Mouse (Mus musculus): ENCODE results near the gene Esr1. TPM values are rescaled to one million over a fixed set of nuclear protein-coding genes. Genes with fewer than 3 reads are reported as not detected.
A peak's percentile ranks its signal among the peaks of the same experiment; 100 is the strongest.

The Esr1 gene
- polyA plus RNA-seq, 1 experiment from 2014 or later, result 0.67 TPM

DNA sequence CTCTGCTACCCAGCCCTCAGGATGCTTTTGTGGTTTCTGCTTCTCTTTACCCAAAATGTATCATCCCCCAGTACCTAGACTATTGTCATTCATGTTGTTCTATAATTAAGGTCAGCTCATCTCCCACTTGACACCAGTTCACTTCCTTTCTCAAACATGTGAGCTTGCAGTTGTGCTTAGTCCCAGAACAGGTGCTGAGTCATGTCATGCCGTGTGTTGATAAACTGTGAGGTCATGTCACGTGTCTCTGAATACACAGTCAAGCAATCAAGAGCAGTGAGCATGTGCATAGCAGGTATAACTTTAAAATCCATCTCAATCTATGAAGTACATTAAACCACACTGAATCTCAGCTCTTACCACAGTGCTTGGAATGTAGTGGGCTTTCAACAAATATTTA is 297.9 kb downstream of the Esr1 start:
- DNase-seq (ENCODE audit: low spot score) (no peak), ATAC-seq (ENCODE audit: insufficient number of reproducible peaks, low FRiP score, low TSS enrichment, low read depth) (no peak)
- no peak overlapping the region for H3K9ac ChIP-seq (ENCODE audit: low read length)
- H3K9me3 ChIP-seq (ENCODE audit: control insufficient read depth, low read length), result no peaks in the 10 kb centered on the region
- no peak overlapping the region for H3K27ac ChIP-seq (replicated peaks; ENCODE audit: low read depth, low read length)
- no peaks in the 10 kb centered on the region for H3K36me3 ChIP-seq (ENCODE audit: control insufficient read depth, insufficient read depth, low read length)
- WGBS, result 91% methylated on average over 2 of the region's 2 CpGs
- no peak overlapping the region for H3K4me3 ChIP-seq (ENCODE audit: low read depth, low read length)
- H3K4me1 ChIP-seq (ENCODE audit: control insufficient read depth, insufficient read depth, low read length), result no peaks in the 10 kb centered on the region
- no peak overlapping the region for H3K4me2 ChIP-seq (ENCODE audit: low read depth, severe bottlenecking)
- no peaks in the 10 kb centered on the region for H3K27me3 ChIP-seq (ENCODE audit: control insufficient read depth, insufficient read depth, low read length)

DNA sequence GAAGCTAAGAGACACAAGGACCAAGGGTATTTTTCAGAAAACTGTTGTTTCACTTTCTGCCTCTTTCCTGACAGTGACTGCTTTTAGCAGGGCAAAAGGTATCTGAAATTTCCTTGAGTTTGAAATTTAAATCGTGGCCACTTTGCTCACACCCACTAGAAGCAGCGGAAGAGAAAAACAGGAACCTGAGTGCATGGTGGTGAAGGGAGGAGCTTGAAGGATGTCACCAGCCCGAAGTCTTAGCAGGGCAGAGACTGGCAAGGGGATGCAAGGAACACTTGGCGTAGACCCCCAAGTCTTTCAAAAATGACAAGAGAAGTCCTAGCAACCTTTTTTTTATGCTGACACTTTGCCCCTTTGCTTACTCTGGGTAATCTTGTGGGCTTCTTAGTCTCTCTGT is 299.1 kb downstream of the Esr1 start:
- H3K36me3 ChIP-seq (ENCODE audit: control insufficient read depth, insufficient read depth, low read length), result no peaks in the 10 kb centered on the region
- no peak overlapping the region for H3K27ac ChIP-seq (replicated peaks; ENCODE audit: low read depth, low read length)
- no peak for ATAC-seq (ENCODE audit: insufficient number of reproducible peaks, low FRiP score, low TSS enrichment, low read depth)
- no peaks in the 10 kb centered on the region for H3K9me3 ChIP-seq (ENCODE audit: control insufficient read depth, low read length)
- H3K4me2 ChIP-seq (ENCODE audit: low read depth, severe bottlenecking), result no peak overlapping the region
- WGBS, result 86% methylated on average over 4 of the region's 4 CpGs
- H3K27me3 ChIP-seq (ENCODE audit: control insufficient read depth, insufficient read depth, low read length), result no peaks in the 10 kb centered on the region
- H3K4me3 ChIP-seq (ENCODE audit: low read depth, low read length), result no peak overlapping the region
- no peak overlapping the region for H3K9ac ChIP-seq (ENCODE audit: low read length)
- no peaks in the 10 kb centered on the region for H3K4me1 ChIP-seq (ENCODE audit: control insufficient read depth, insufficient read depth, low read length)
- no peak for DNase-seq (ENCODE audit: low spot score)

DNA sequence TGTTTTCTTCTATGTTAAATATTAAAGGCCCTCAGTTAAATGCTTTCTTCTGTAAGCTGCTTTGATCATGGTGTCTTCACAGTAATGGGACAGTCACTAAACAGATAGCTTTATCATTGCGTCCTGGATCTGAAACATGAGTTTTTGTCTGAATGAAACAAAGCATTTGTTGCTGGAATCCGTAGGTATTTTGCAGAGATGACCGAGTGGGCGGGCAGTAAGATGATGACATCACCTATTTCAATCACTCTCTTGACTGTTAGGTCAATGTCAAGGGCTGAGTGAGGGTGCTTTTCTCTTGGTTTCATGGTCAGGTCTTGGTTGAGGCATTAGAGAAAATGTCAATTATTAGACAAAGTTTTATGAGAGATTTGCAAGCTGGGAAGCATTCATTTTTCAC is 307.7 kb downstream of the Esr1 start:
- 88% methylated on average over 4 of the region's 4 CpGs for WGBS
- DNase-seq (ENCODE audit: low spot score) (peak; percentile 1), ATAC-seq (ENCODE audit: insufficient number of reproducible peaks, low FRiP score, low TSS enrichment, low read depth) (no peak)
- no peaks in the 10 kb centered on the region for H3K36me3 ChIP-seq (ENCODE audit: control insufficient read depth, insufficient read depth, low read length)
- H3K9me3 ChIP-seq (ENCODE audit: control insufficient read depth, low read length), result no peaks in the 10 kb centered on the region
- H3K27me3 ChIP-seq (ENCODE audit: control insufficient read depth, insufficient read depth, low read length), result no peaks in the 10 kb centered on the region
- no peaks in the 10 kb centered on the region for H3K4me1 ChIP-seq (ENCODE audit: control insufficient read depth, insufficient read depth, low read length)
- H3K4me3 ChIP-seq (ENCODE audit: low read depth, low read length), result no peak overlapping the region
- H3K4me2 ChIP-seq (ENCODE audit: low read depth, severe bottlenecking), result no peak overlapping the region
- no peak overlapping the region for H3K27ac ChIP-seq (replicated peaks; ENCODE audit: low read depth, low read length)
- no peak overlapping the region for H3K9ac ChIP-seq (ENCODE audit: low read length)

DNA sequence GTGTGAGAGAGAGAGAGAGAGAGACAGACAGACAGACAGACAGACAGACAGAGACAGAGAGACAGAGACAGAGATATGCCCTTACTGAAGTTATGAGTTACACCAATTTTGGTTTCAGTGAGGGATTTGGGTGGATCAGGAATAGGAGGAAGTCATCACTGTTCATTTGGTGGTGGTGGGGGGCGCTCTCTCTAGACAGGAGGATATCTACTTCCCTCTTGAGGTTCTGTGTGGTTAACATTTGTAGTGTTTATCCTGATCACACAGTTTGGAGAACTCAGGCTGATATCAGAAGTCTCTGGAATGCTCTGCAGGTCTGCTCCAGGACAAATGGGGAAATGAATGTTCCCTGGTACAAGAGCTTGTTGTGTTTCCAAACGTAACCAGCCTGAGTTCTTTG is 312.2 kb downstream of the Esr1 start:
- H3K36me3 ChIP-seq (ENCODE audit: control insufficient read depth, insufficient read depth, low read length), result no peaks in the 10 kb centered on the region
- H3K9me3 ChIP-seq (ENCODE audit: control insufficient read depth, low read length), result no peaks in the 10 kb centered on the region
- no peaks in the 10 kb centered on the region for H3K27me3 ChIP-seq (ENCODE audit: control insufficient read depth, insufficient read depth, low read length)
- H3K4me2 ChIP-seq (ENCODE audit: low read depth, severe bottlenecking), result no peak overlapping the region
- no peaks in the 10 kb centered on the region for H3K4me1 ChIP-seq (ENCODE audit: control insufficient read depth, insufficient read depth, low read length)
- 89% methylated on average over 2 of the region's 2 CpGs for WGBS
- no peak for DNase-seq (ENCODE audit: low spot score)
- H3K27ac ChIP-seq (replicated peaks; ENCODE audit: low read depth, low read length), result no peak overlapping the region
- H3K4me3 ChIP-seq (ENCODE audit: low read depth, low read length), result no peak overlapping the region
- no peak overlapping the region for H3K9ac ChIP-seq (ENCODE audit: low read length)
- no peak for ATAC-seq (ENCODE audit: insufficient number of reproducible peaks, low FRiP score, low TSS enrichment, low read depth)

DNA sequence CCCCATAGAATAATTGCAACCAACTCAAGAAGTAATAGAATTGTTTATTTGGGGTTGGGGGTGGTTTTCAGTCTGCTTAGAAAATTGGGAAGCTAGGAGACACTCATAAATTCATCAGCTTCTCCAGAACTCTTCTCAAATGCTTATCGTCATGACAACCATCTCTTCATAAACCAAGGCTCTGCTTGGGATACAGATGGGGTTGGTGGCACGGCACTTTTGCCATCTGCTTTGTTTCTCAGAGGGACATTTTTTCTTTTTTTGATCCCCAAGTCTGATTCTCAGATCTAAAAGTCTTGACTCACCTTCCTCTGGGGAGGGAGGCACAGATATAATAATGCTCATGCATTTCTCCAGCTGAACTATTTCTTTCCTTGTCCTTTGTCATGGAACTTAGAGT is 313.0 kb downstream of the Esr1 start:
- no peak overlapping the region for H3K9ac ChIP-seq (ENCODE audit: low read length)
- DNase-seq (ENCODE audit: low spot score) (no peak), ATAC-seq (ENCODE audit: insufficient number of reproducible peaks, low FRiP score, low TSS enrichment, low read depth) (no peak)
- H3K9me3 ChIP-seq (ENCODE audit: control insufficient read depth, low read length), result no peaks in the 10 kb centered on the region
- H3K27me3 ChIP-seq (ENCODE audit: control insufficient read depth, insufficient read depth, low read length), result no peaks in the 10 kb centered on the region
- H3K4me1 ChIP-seq (ENCODE audit: control insufficient read depth, insufficient read depth, low read length), result no peaks in the 10 kb centered on the region
- no peak overlapping the region for H3K4me2 ChIP-seq (ENCODE audit: low read depth, severe bottlenecking)
- 97% methylated on average over 2 of the region's 2 CpGs for WGBS
- H3K4me3 ChIP-seq (ENCODE audit: low read depth, low read length), result no peak overlapping the region
- H3K27ac ChIP-seq (replicated peaks; ENCODE audit: low read depth, low read length), result no peak overlapping the region
- no peaks in the 10 kb centered on the region for H3K36me3 ChIP-seq (ENCODE audit: control insufficient read depth, insufficient read depth, low read length)

DNA sequence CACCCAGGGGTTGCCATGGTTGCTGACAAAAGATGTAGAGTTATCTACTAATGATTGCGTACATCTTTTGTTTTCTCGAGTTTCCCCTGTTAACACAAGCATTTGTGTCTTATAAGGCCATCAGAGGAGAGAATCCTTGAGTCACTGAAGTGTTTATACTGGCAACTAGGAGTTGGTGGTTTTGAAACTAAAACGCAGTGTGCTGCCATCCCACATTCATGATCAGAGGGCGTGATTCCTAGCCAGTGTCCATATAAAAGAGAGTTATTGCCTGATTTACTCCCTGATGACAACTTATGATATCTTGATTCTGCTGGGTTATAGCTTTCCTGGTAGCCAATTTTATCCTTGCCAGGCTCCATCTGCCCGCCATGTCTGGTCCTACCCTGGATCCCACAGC is 331.8 kb downstream of the Esr1 start:
- Histone ChIP-seq H3K4me3 (ENCODE audit: low read depth, low read length) (no peak overlapping the region), H3K9me3 (ENCODE audit: control insufficient read depth, low read length) (no peaks in the 10 kb centered on the region), H3K36me3 (ENCODE audit: control insufficient read depth, insufficient read depth, low read length) (no peaks in the 10 kb centered on the region), H3K27me3 (ENCODE audit: control insufficient read depth, insufficient read depth, low read length) (no peaks in the 10 kb centered on the region), H3K4me1 (ENCODE audit: control insufficient read depth, insufficient read depth, low read length) (no peaks in the 10 kb centered on the region), H3K4me2 (ENCODE audit: low read depth, severe bottlenecking) (no peak overlapping the region), H3K9ac (ENCODE audit: low read length) (no peak overlapping the region), H3K27ac (replicated peaks; ENCODE audit: low read depth, low read length) (no peak overlapping the region)
- WGBS, result 85% methylated on average over 5 of the region's 5 CpGs
- no peak for ATAC-seq (ENCODE audit: insufficient number of reproducible peaks, low FRiP score, low TSS enrichment, low read depth)
- no peak for DNase-seq (ENCODE audit: low spot score)

DNA sequence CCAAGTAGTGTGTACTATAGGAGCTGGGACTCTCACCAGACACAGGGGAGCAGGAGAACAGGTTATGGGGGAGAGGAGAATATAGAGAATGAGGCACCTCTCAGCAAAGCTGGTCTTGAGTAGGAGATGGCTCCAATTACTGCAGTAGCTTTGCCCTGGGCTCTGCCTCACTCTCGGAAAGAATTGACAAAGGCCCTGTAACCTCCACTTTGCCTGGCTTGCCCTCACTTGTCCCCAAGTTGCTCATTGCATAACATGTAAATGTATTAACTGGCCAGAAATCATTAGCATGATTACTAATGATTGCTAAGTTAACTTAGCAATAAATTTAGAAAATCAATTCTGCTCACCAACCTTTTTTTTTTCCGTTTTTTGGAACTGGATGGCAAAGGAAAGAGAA is 333.3 kb downstream of the Esr1 start:
- Histone ChIP-seq H3K27me3 (ENCODE audit: control insufficient read depth, insufficient read depth, low read length) (no peaks in the 10 kb centered on the region), H3K9ac (ENCODE audit: low read length) (no peak overlapping the region), H3K4me1 (ENCODE audit: control insufficient read depth, insufficient read depth, low read length) (no peaks in the 10 kb centered on the region), H3K4me2 (ENCODE audit: low read depth, severe bottlenecking) (no peak overlapping the region), H3K27ac (replicated peaks; ENCODE audit: low read depth, low read length) (no peak overlapping the region), H3K9me3 (ENCODE audit: control insufficient read depth, low read length) (no peaks in the 10 kb centered on the region), H3K4me3 (ENCODE audit: low read depth, low read length) (no peak overlapping the region), H3K36me3 (ENCODE audit: control insufficient read depth, insufficient read depth, low read length) (no peaks in the 10 kb centered on the region)
- WGBS, result 79% methylated on average over 2 of the region's 2 CpGs
- ATAC-seq (ENCODE audit: insufficient number of reproducible peaks, low FRiP score, low TSS enrichment, low read depth), result no peak
- DNase-seq (ENCODE audit: low spot score), result no peak

DNA sequence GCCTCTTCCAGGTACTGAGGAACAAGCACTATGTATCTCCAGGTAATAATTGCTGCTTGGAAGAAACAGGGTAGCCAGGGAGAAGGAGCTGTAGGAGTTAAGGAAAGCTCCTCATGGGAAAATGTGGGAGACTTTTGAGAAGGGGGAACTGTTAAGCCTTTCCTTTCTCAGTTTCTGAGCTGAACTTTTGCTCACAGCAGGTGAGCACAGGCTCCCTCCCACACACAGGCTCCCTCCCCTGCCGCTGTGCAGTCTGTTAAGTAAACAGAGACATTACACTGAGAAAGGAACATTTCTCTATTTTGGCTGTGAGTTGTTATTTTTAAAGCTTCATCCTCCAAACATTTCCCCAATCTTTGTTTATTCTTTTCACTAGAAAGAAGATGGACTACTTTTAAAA is 354.4 kb downstream of the Esr1 start:
- no peak for ATAC-seq (ENCODE audit: insufficient number of reproducible peaks, low FRiP score, low TSS enrichment, low read depth)
- DNase-seq (ENCODE audit: low spot score), result no peak
- no peaks in the 10 kb centered on the region for H3K27me3 ChIP-seq (ENCODE audit: control insufficient read depth, insufficient read depth, low read length)
- 37% methylated on average over 1 of the region's 1 CpGs for WGBS
- H3K4me2 ChIP-seq (ENCODE audit: low read depth, severe bottlenecking), result no peak overlapping the region
- H3K9ac ChIP-seq (ENCODE audit: low read length), result no peak overlapping the region
- H3K4me3 ChIP-seq (ENCODE audit: low read depth, low read length), result no peak overlapping the region
- H3K36me3 ChIP-seq (ENCODE audit: control insufficient read depth, insufficient read depth, low read length), result no peaks in the 10 kb centered on the region
- H3K4me1 ChIP-seq (ENCODE audit: control insufficient read depth, insufficient read depth, low read length), result no peaks in the 10 kb centered on the region
- H3K27ac ChIP-seq (replicated peaks; ENCODE audit: low read depth, low read length), result no peak overlapping the region
- H3K9me3 ChIP-seq (ENCODE audit: control insufficient read depth, low read length), result no peaks in the 10 kb centered on the region

DNA sequence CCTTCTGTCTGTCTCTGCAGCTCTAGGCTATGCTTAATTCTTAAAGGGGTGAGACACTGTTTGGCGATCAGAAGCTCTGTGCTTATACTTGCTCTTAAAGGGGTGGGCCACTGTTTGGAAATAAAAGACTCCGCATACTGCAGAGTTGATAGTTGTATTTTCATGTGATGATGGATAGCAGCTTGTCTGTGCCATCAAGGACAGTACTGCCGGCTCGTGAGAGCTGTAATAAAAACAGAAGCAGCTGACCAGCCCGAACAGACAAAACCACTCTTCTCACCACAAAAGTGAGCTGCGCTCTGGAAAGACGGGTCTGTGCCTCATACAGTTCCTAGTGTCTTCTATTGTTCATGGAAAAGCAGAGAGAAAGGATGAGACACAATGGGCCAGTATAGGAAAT is 359.8 kb downstream of the Esr1 start:
- Histone ChIP-seq H3K36me3 (ENCODE audit: control insufficient read depth, insufficient read depth, low read length) (no peaks in the 10 kb centered on the region), H3K9ac (ENCODE audit: low read length) (no peak overlapping the region), H3K4me1 (ENCODE audit: control insufficient read depth, insufficient read depth, low read length) (no peaks in the 10 kb centered on the region), H3K9me3 (ENCODE audit: control insufficient read depth, low read length) (no peaks in the 10 kb centered on the region), H3K27ac (replicated peaks; ENCODE audit: low read depth, low read length) (no peak overlapping the region), H3K4me3 (ENCODE audit: low read depth, low read length) (no peak overlapping the region), H3K27me3 (ENCODE audit: control insufficient read depth, insufficient read depth, low read length) (no peaks in the 10 kb centered on the region), H3K4me2 (ENCODE audit: low read depth, severe bottlenecking) (no peak overlapping the region)
- whole genome bisulfite sequencing, result 78% methylated on average over 7 of the region's 7 CpGs
- ATAC-seq (ENCODE audit: insufficient number of reproducible peaks, low FRiP score, low TSS enrichment, low read depth), result no peak
- DNase-seq (ENCODE audit: low spot score), result no peak

Data from limb, embryonic 11.5 days (tissue).